Mouse (Mus musculus): ENCODE measurements around the gene Atp5g3. TPM values are rescaled to one million over a fixed set of nuclear protein-coding genes. Genes with fewer than 3 reads are reported as not detected.

Gene Atp5g3
- polyA plus RNA-seq, 1 experiment from 2014 or later = 1,308 TPM

DNA sequence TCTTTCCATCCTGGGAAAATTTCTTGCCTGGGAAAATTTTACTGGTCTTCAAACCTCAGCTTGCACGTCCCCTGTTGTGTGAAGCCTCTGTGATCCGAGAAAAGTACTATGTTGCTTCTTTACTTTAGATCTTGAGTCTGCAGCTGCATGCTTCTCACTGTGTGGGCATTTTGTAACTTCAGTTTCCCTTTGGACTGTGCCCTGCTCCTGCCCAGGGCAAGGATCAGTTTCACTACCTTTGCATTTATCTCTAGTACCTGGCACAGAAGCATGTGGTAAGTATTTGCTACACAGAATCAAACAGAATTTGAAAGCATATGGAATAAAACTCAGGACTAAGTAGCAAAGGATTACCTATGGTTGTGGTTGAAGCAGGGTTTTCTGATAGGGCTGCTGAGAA, 27.8 kb upstream of the Atp5g3 start:
- H3K4me3 ChIP-seq (ENCODE audit: low read length) = no peak overlapping the region
- H3K36me3 ChIP-seq (ENCODE audit: control insufficient read depth, insufficient read depth, low read length) = no peaks in the 10 kb centered on the region
- no peak for ATAC-seq (ENCODE audit: low FRiP score, low TSS enrichment)
- no peak overlapping the region for H3K4me2 ChIP-seq (replicated peaks; ENCODE audit: low read depth, low read length)
- 88% methylated on average over 2 of the region's 2 CpGs for WGBS
- H3K9ac ChIP-seq (ENCODE audit: low read depth, low read length) = no peak overlapping the region
- H3K9me3 ChIP-seq (ENCODE audit: control insufficient read depth, low read length) = no peaks in the 10 kb centered on the region
- no peaks in the 10 kb centered on the region for H3K4me1 ChIP-seq (ENCODE audit: control insufficient read depth, insufficient read depth, low read length)
- H3K27me3 ChIP-seq (ENCODE audit: control insufficient read depth, insufficient read depth, low read length) = no peaks in the 10 kb centered on the region
- H3K27ac ChIP-seq (ENCODE audit: low read depth, low read length) = no peak overlapping the region

- Histone ChIP-seq H3K9me3 (ENCODE audit: control insufficient read depth, low read length) (no peaks in the 10 kb centered on the region), H3K27me3 (ENCODE audit: control insufficient read depth, insufficient read depth, low read length) (no peaks in the 10 kb centered on the region), H3K9ac (ENCODE audit: low read depth, low read length) (no peak overlapping the region), H3K4me3 (ENCODE audit: low read length) (no peak overlapping the region), H3K36me3 (ENCODE audit: control insufficient read depth, insufficient read depth, low read length) (no peaks in the 10 kb centered on the region), H3K4me1 (ENCODE audit: control insufficient read depth, insufficient read depth, low read length) (no peaks in the 10 kb centered on the region), H3K27ac (ENCODE audit: low read depth, low read length) (no peak overlapping the region), H3K4me2 (replicated peaks; ENCODE audit: low read depth, low read length) (no peak overlapping the region)
- WGBS = 83% methylated on average over 8 of the region's 8 CpGs
- ATAC-seq (ENCODE audit: low FRiP score, low TSS enrichment) = no peak
Observed at GRCm38 (mm10) chr2:73932676-73933313, 21.7 kb upstream of the Atp5g3 start.

DNA sequence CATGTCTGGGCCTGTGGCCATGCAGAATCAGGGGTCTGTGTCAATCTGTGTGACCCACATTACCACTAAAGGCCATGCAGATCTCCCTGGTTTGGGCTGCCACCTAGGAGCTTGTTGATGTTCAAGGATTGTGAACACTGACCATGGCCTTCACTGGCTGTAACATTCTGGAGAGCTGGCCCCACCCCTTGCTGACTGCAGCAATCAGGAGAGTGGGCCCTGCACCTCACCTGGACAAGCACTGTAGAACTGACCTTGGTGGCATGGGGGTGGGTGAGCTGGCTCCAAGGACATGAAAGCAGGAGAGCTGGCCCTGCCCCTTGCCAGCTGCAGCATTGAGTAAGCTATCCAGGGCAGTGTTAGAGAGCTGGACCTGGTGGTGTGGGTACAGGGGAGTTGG, 16.6 kb upstream of the Atp5g3 start:
- Histone ChIP-seq H3K27ac (ENCODE audit: low read depth, low read length) (no peak overlapping the region), H3K9ac (ENCODE audit: low read depth, low read length) (no peak overlapping the region), H3K4me1 (ENCODE audit: control insufficient read depth, insufficient read depth, low read length) (no peaks in the 10 kb centered on the region), H3K9me3 (ENCODE audit: control insufficient read depth, low read length) (no peaks in the 10 kb centered on the region), H3K4me3 (ENCODE audit: low read length) (no peak overlapping the region), H3K36me3 (ENCODE audit: control insufficient read depth, insufficient read depth, low read length) (no peaks in the 10 kb centered on the region), H3K27me3 (ENCODE audit: control insufficient read depth, insufficient read depth, low read length) (no peaks in the 10 kb centered on the region), H3K4me2 (replicated peaks; ENCODE audit: low read depth, low read length) (no peak overlapping the region)
- ATAC-seq (ENCODE audit: low FRiP score, low TSS enrichment) = no peak

- no peak overlapping the region for H3K4me3 ChIP-seq (ENCODE audit: low read length)
- H3K9me3 ChIP-seq (ENCODE audit: control insufficient read depth, low read length) = no peaks in the 10 kb centered on the region
- H3K4me1 ChIP-seq (ENCODE audit: control insufficient read depth, insufficient read depth, low read length) = no peaks in the 10 kb centered on the region
- H3K27ac ChIP-seq (ENCODE audit: low read depth, low read length) = no peak overlapping the region
- WGBS = 65% methylated on average over 3 of the region's 3 CpGs
- H3K4me2 ChIP-seq (replicated peaks; ENCODE audit: low read depth, low read length) = no peak overlapping the region
- H3K9ac ChIP-seq (ENCODE audit: low read depth, low read length) = no peak overlapping the region
- ATAC-seq (ENCODE audit: low FRiP score, low TSS enrichment) = no peak
- H3K36me3 ChIP-seq (ENCODE audit: control insufficient read depth, insufficient read depth, low read length) = no peaks in the 10 kb centered on the region
- no peaks in the 10 kb centered on the region for H3K27me3 ChIP-seq (ENCODE audit: control insufficient read depth, insufficient read depth, low read length)
Observed at GRCm38 (mm10) chr2:73925539-73925938, 14.4 kb upstream of the Atp5g3 start.

GRCm38 (mm10) chr2:73925089-73925488, 14.0 kb upstream of the Atp5g3 start:
- no peaks in the 10 kb centered on the region for H3K36me3 ChIP-seq (ENCODE audit: control insufficient read depth, insufficient read depth, low read length)
- no peak overlapping the region for H3K4me2 ChIP-seq (replicated peaks; ENCODE audit: low read depth, low read length)
- no peaks in the 10 kb centered on the region for H3K27me3 ChIP-seq (ENCODE audit: control insufficient read depth, insufficient read depth, low read length)
- no peak overlapping the region for H3K4me3 ChIP-seq (ENCODE audit: low read length)
- no peaks in the 10 kb centered on the region for H3K4me1 ChIP-seq (ENCODE audit: control insufficient read depth, insufficient read depth, low read length)
- WGBS = 22% methylated on average over 5 of the region's 5 CpGs
- peak; percentile 69 for ATAC-seq (ENCODE audit: low FRiP score, low TSS enrichment)
- no peak overlapping the region for H3K9ac ChIP-seq (ENCODE audit: low read depth, low read length)
- H3K9me3 ChIP-seq (ENCODE audit: control insufficient read depth, low read length) = no peaks in the 10 kb centered on the region
- H3K27ac ChIP-seq (ENCODE audit: low read depth, low read length) = no peak overlapping the region

GRCm38 (mm10) chr2:73919642-73920041, 8.5 kb upstream of the Atp5g3 start:
- no peak overlapping the region for H3K27ac ChIP-seq (ENCODE audit: low read depth, low read length)
- no peaks in the 10 kb centered on the region for H3K36me3 ChIP-seq (ENCODE audit: control insufficient read depth, insufficient read depth, low read length)
- H3K4me2 ChIP-seq (replicated peaks; ENCODE audit: low read depth, low read length) = no peak overlapping the region
- H3K9ac ChIP-seq (ENCODE audit: low read depth, low read length) = no peak overlapping the region
- H3K4me1 ChIP-seq (ENCODE audit: control insufficient read depth, insufficient read depth, low read length) = no peaks in the 10 kb centered on the region
- H3K4me3 ChIP-seq (ENCODE audit: low read length) = no peak overlapping the region
- H3K27me3 ChIP-seq (ENCODE audit: control insufficient read depth, insufficient read depth, low read length) = no peaks in the 10 kb centered on the region; the same call in 1 of the 2 replicates
- no peaks in the 10 kb centered on the region for H3K9me3 ChIP-seq (ENCODE audit: control insufficient read depth, low read length)
- ATAC-seq (ENCODE audit: low FRiP score, low TSS enrichment) = no peak
- 74% methylated on average over 7 of the region's 7 CpGs for WGBS

DNA sequence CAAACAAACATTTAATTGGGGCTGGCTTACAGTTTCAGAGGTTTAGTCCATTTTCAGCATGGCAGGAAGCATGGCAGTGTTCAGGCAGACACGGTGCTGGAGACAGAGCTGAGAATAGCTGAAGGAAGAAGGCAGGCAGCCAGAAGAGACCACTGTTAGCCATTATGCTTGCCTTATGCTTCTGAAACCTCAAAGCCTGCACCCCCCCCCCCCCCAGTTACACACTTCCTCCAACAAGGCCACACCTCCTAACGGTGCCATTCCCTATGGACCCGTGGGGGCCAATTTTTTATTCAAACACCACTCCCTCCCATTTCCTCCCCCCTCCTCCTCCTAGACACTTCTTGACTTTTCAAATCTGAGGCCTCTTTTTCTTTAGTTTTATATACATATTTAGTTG, 1.1 kb upstream of the Atp5g3 start:
- WGBS = 76% methylated on average over 3 of the region's 3 CpGs
- H3K9me3 ChIP-seq (ENCODE audit: control insufficient read depth, low read length) = no peaks in the 10 kb centered on the region
- no peak for ATAC-seq (ENCODE audit: low FRiP score, low TSS enrichment)
- peaks cover 26% of the 10 kb centered on the region for H3K36me3 ChIP-seq (ENCODE audit: control insufficient read depth, insufficient read depth, low read length)
- no peak overlapping the region for H3K4me2 ChIP-seq (replicated peaks; ENCODE audit: low read depth, low read length)
- H3K4me3 ChIP-seq (ENCODE audit: low read length) = no peak overlapping the region
- no peaks in the 10 kb centered on the region for H3K27me3 ChIP-seq (ENCODE audit: control insufficient read depth, insufficient read depth, low read length)
- H3K4me1 ChIP-seq (ENCODE audit: control insufficient read depth, insufficient read depth, low read length) = peaks cover 3% of the 10 kb centered on the region; the same call in 1 of the 2 replicates
- H3K9ac ChIP-seq (ENCODE audit: low read depth, low read length) = no peak overlapping the region
- H3K27ac ChIP-seq (ENCODE audit: low read depth, low read length) = no peak overlapping the region

GRCm38 (mm10) chr2:73910571-73911174, 453 bp downstream of the Atp5g3 start:
- H3K27ac ChIP-seq (ENCODE audit: low read depth, low read length) = peak overlapping the region; percentile 96
- H3K4me1 ChIP-seq (ENCODE audit: control insufficient read depth, insufficient read depth, low read length) = peaks cover 3% of the 10 kb centered on the region; the same call in 1 of the 2 replicates
- H3K27me3 ChIP-seq (ENCODE audit: control insufficient read depth, insufficient read depth, low read length) = no peaks in the 10 kb centered on the region
- no peaks in the 10 kb centered on the region for H3K9me3 ChIP-seq (ENCODE audit: control insufficient read depth, low read length)
- peak overlapping the region; percentile 100 for H3K4me3 ChIP-seq (ENCODE audit: low read length)
- under 1% methylated on average over 44 of the region's 50 CpGs for WGBS
- H3K9ac ChIP-seq (ENCODE audit: low read depth, low read length) = peak overlapping the region; percentile 99
- H3K36me3 ChIP-seq (ENCODE audit: control insufficient read depth, insufficient read depth, low read length) = peaks cover 34% of the 10 kb centered on the region
- peak overlapping the region; percentile 69 for H3K4me2 ChIP-seq (replicated peaks; ENCODE audit: low read depth, low read length)
- peak; percentile 66 for ATAC-seq (ENCODE audit: low FRiP score, low TSS enrichment)

DNA sequence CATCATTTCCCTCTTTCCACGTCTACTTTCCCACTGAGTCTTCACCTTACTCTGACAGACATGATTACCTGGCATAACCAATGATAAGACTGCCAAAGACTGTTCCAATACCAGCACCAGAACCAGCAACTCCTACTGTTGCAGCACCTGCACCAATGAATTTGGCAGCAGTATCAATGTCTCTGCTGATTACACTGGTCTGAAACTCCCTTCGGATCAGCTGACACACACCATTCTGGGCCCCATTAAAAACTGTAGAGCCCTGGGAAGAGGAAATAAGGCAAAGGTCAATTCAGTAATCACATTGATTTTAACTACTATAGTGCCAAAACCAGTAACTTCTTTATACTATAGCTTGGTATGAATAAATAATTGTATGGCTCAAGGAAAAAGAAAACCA, 2.0 kb downstream of the Atp5g3 start:
- Histone ChIP-seq H3K4me2 (replicated peaks; ENCODE audit: low read depth, low read length) (no peak overlapping the region), H3K4me1 (ENCODE audit: control insufficient read depth, insufficient read depth, low read length) (peaks cover 3% of the 10 kb centered on the region; the same call in 1 of the 2 replicates), H3K36me3 (ENCODE audit: control insufficient read depth, insufficient read depth, low read length) (peaks cover 34% of the 10 kb centered on the region), H3K27me3 (ENCODE audit: control insufficient read depth, insufficient read depth, low read length) (no peaks in the 10 kb centered on the region), H3K9ac (ENCODE audit: low read depth, low read length) (no peak overlapping the region), H3K4me3 (ENCODE audit: low read length) (no peak overlapping the region), H3K9me3 (ENCODE audit: control insufficient read depth, low read length) (no peaks in the 10 kb centered on the region), H3K27ac (ENCODE audit: low read depth, low read length) (no peak overlapping the region)
- ATAC-seq (ENCODE audit: low FRiP score, low TSS enrichment) = no peak
- 90% methylated on average over 2 of the region's 2 CpGs for WGBS

All from kidney, embryonic 14.5 days (tissue).